Mouse (Mus musculus): Measurements from ENCODE around the gene Tex52.

DNA sequence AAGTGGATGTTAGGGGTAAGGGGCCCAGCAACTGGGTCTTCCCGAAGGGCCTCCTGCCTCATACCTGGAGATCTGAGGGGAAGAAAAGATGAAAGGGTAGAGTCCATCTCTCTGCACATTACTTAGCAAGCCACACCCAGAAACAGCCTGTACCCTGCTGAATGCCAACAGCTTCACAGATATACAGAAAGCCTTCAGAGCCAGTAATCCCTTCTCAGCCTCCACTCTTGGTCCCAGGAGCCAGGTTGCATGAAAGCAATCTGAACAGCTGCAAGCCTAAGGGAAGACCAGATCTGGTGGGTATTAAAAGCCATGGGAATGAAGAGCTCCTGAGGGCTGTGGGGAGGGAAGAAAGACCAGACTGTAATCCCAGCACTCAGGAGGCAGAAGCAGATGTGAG lies 13.9 kb downstream of the Tex52 start:
- TF ChIP-seq GATA1 (IDR thresholded peaks at IDR 0.05; ENCODE audit: borderline replicate concordance, low read length) (no peak), FLI1 (IDR thresholded peaks at IDR 0.05; ENCODE audit: low read length) (no peak)
